Mouse (Mus musculus) MEL (cell line): Measurements from ENCODE around the gene Il17rc.

Experiments used
- CTCF ChIP-seq, 3 experiments: IDR thresholded peaks in 2 of 3; conservative IDR thresholded peaks in 1 of 3; 2 replicates each; pipeline ENCODE4 v1.5.1; 2011 to 2012; ENCODE audit warnings: low read length in 3 of 3, low read depth in 2 of 3, mild to moderate bottlenecking in 2 of 3, improper control_type of control experiment in 1 of 3, inconsistent platforms in 1 of 3, mixed read lengths in 1 of 3, moderate library complexity in 1 of 3; ENCODE audit not compliant: control insufficient read depth in 1 of 3, insufficient read depth in 1 of 3, poor library complexity in 1 of 3, severe bottlenecking in 1 of 3
- E2F4 ChIP-seq: IDR thresholded peaks from 2 replicates; pipeline ENCODE4 v1.6.1; 2011; ENCODE audit warnings: low read depth, low read length, improper control_type of control experiment, borderline replicate concordance
- POLR2A ChIP-seq, 2 experiments: IDR thresholded peaks; 2 replicates each; pipeline ENCODE4 v1.6.1; 2011 to 2012; ENCODE audit warnings: low read length in 2 of 2, mild to moderate bottlenecking in 2 of 2, control low read depth in 1 of 2, improper control_type of control experiment in 1 of 2, low read depth in 1 of 2, moderate library complexity in 1 of 2; ENCODE audit not compliant: control insufficient read depth in 1 of 2, insufficient read depth in 1 of 2, poor library complexity in 1 of 2
- RCOR1 ChIP-seq: IDR thresholded peaks from 2 replicates; pipeline ENCODE4 v1.6.1; 2012; ENCODE audit warnings: low read depth, mild to moderate bottlenecking, inconsistent platforms, low read length, improper control_type of control experiment
- TBP ChIP-seq: IDR thresholded peaks from 2 replicates; pipeline ENCODE4 v1.8.0; 2011; ENCODE audit warnings: low read depth, low read length, improper control_type of control experiment
- UBTF ChIP-seq: IDR thresholded peaks from 2 replicates; pipeline ENCODE4 v1.6.1; 2012; ENCODE audit warnings: low read depth, mild to moderate bottlenecking, inconsistent platforms, low read length, improper control_type of control experiment, moderate library complexity, borderline replicate concordance; ENCODE audit not compliant: insufficient read depth

GRCm38 (mm10) chr6:113492101-113492864 lies 21.1 kb downstream of the Il17rc start:
- no peak for TF ChIP-seq CTCF (IDR thresholded peaks at IDR 0.05 in 2 of 3, conservative IDR thresholded peaks at IDR 0.05 in 1 of 3; ENCODE audit: control insufficient read depth in 1 of 3, insufficient read depth in 1 of 3, low read depth in 2 of 3, low read length in 3 of 3, poor library complexity in 1 of 3, severe bottlenecking in 1 of 3)
- no peak for TF ChIP-seq TBP
- TF ChIP-seq RCOR1, result no peak
- no peak for TF ChIP-seq POLR2A (IDR thresholded peaks at IDR 0.05; ENCODE audit: control insufficient read depth in 1 of 2, insufficient read depth in 1 of 2, low read depth in 1 of 2, low read length in 2 of 2, poor library complexity in 1 of 2)
- no peak for TF ChIP-seq E2F4
- no peak for TF ChIP-seq UBTF
